21 mouse cellular contexts compared by ENCODE assay signal in genomic region chr11:60841467-60842200, GRCm38 (mm10). TPM values are rescaled to one million over a fixed set of nuclear protein-coding genes. Genes with fewer than 3 reads are reported as not detected.
DNase-seq lines count a peak whose midpoint lies in the region; ATAC-seq lines count a peak whose summit lies in the region.
"Had no signal": no experiment of that assay in that cellular context is flagged by ENCODE, and none has a peak within 500 bp of the region (broad histone marks: within the 10 kb centered on the region; RNA-seq: fewer than 3 reads in every experiment).

No protein-coding gene starts in this region.

- DNase-seq in adrenal gland, adult 2 months, result peak; percentile 56
- no peak for DNase-seq in adrenal gland, adult 8-10 months
- peak; percentile 68 for DNase-seq in lung, postnatal 10 days
- no peak for DNase-seq in lung, postnatal 14 days
- no peak for DNase-seq in midbrain, embryonic 14.5 days
- no peak for DNase-seq in spleen, postnatal 36 days (ENCODE audit: low spot score in 2 of 2)
- DNase-seq: cerebellum, adult 2 months; heart, postnatal 4 days; kidney, adult 2 months; kidney, postnatal 36 days; liver; liver, postnatal 0 days; lung, postnatal 36 days; right cerebral cortex, postnatal 4 days; thymus, postnatal 25 days had no signal

- peaks cover 32% of the 10 kb centered on the region for H3K4me1 ChIP-seq in brown adipose tissue, adult 24 weeks (ENCODE audit: control insufficient read depth, insufficient read depth, insufficient read length, low read length)
- no peaks in the 10 kb centered on the region for H3K4me1 ChIP-seq in midbrain, embryonic 14.5 days (ENCODE audit: control insufficient read depth, insufficient read depth, low read length)
- H3K4me1 ChIP-seq in kidney, embryonic 14.5 days (ENCODE audit: control insufficient read depth, insufficient read depth, low read length), result no peaks in the 10 kb centered on the region
- H3K4me1 ChIP-seq: embryonic facial prominence, embryonic 12.5 days had no signal

- H3K4me3 ChIP-seq in brown adipose tissue, adult 24 weeks (ENCODE audit: insufficient read depth, low read depth, low read length), result no peak overlapping the region
- no peak overlapping the region for H3K4me3 ChIP-seq in midbrain, embryonic 14.5 days (replicated peaks; ENCODE audit: low read depth, low read length)
- H3K4me3 ChIP-seq in kidney, embryonic 14.5 days (ENCODE audit: low read length), result no peak overlapping the region
- H3K4me3 ChIP-seq: embryonic facial prominence, embryonic 12.5 days; heart, embryonic 13.5 days had no signal

- WGBS in midbrain, embryonic 14.5 days, result 80% methylated on average over 12 of the region's 12 CpGs
- 76% methylated on average over 12 of the region's 12 CpGs for WGBS in kidney, embryonic 14.5 days

- H3K36me3 ChIP-seq in midbrain, embryonic 14.5 days (ENCODE audit: control insufficient read depth, insufficient read depth, low read length), result peaks cover 13% of the 10 kb centered on the region
- H3K36me3 ChIP-seq in kidney, embryonic 14.5 days (ENCODE audit: control insufficient read depth, insufficient read depth, low read length), result peaks cover 4% of the 10 kb centered on the region; the same call in 1 of the 2 replicates

- H3K4me2 ChIP-seq in midbrain, embryonic 14.5 days (ENCODE audit: low read length), result no peak overlapping the region
- H3K4me2 ChIP-seq in kidney, embryonic 14.5 days (replicated peaks; ENCODE audit: low read depth, low read length), result no peak overlapping the region
- H3K4me2 ChIP-seq: embryonic facial prominence, embryonic 12.5 days; heart, embryonic 13.5 days; midbrain, embryonic 11.5 days had no signal

- no peak overlapping the region for H3K9ac ChIP-seq in midbrain, embryonic 14.5 days (replicated peaks; ENCODE audit: low read length)
- no peak overlapping the region for H3K9ac ChIP-seq in kidney, embryonic 14.5 days (ENCODE audit: low read depth, low read length)
- H3K9ac ChIP-seq: embryonic facial prominence, embryonic 12.5 days; heart, embryonic 13.5 days; liver, postnatal 0 days had no signal

- H3K27me3 ChIP-seq in midbrain, embryonic 14.5 days (ENCODE audit: control insufficient read depth, insufficient read depth, low read length), result no peaks in the 10 kb centered on the region
- H3K27me3 ChIP-seq in kidney, embryonic 14.5 days (ENCODE audit: control insufficient read depth, insufficient read depth, low read length), result no peaks in the 10 kb centered on the region
- H3K27me3 ChIP-seq: embryonic facial prominence, embryonic 12.5 days; heart, embryonic 13.5 days had no signal

- ATAC-seq in midbrain, embryonic 14.5 days (ENCODE audit: low FRiP score, low TSS enrichment), result no peak
- no peak for ATAC-seq in kidney, embryonic 14.5 days (ENCODE audit: low FRiP score, low TSS enrichment)
- ATAC-seq: forebrain, embryonic 16.5 days; liver, postnatal 0 days had no signal

- H3K9me3 ChIP-seq in midbrain, embryonic 14.5 days (ENCODE audit: control insufficient read depth, low read length), result no peaks in the 10 kb centered on the region
- no peaks in the 10 kb centered on the region for H3K9me3 ChIP-seq in kidney, embryonic 14.5 days (ENCODE audit: control insufficient read depth, low read length)
- H3K9me3 ChIP-seq: embryonic facial prominence, embryonic 12.5 days; heart, embryonic 13.5 days had no signal

- peak overlapping the region; percentile 83 for H3K27ac ChIP-seq in brown adipose tissue, adult 24 weeks (replicated peaks; ENCODE audit: low read depth, low read length)
- H3K27ac ChIP-seq in midbrain, embryonic 14.5 days (replicated peaks; ENCODE audit: low read depth, low read length), result no peak overlapping the region
- H3K27ac ChIP-seq in kidney, embryonic 14.5 days (ENCODE audit: low read depth, low read length), result no peak overlapping the region
- H3K27ac ChIP-seq: embryonic facial prominence, embryonic 12.5 days; heart, embryonic 13.5 days had no signal

RNA-seq across cellular contexts. Expression of gene Dhrs7b, which starts 11.2 kb away (rescaled TPM):
- total RNA-seq in adrenal gland, adult 2 months (2021), result 10 to 100 TPM; 36.9 to 53.7 TPM
- polyA plus RNA-seq in adrenal gland, adult 2 months (2012; rRNA removed), result 13.2 and 16.0 TPM in 2 replicates
- 10 to 100 TPM; 36.0 to 44.8 (median 40.3) TPM for total RNA-seq in adrenal gland, adult 8-10 months (2022)
- 82.8 and 88.3 TPM in 2 replicates for polyA plus RNA-seq in brown adipose tissue, adult 24 weeks (2012; ENCODE audit: insufficient read depth, insufficient read length, missing spikeins)
- 27.0 and 30.7 TPM in 2 replicates for polyA plus RNA-seq in midbrain, embryonic 14.5 days (2014; fragmentation: Nextera tagmentation; extraction: Ambion mirVana)
- 34.3 and 35.8 TPM in 2 replicates for polyA plus RNA-seq in kidney, embryonic 14.5 days (2014; fragmentation: Nextera tagmentation; extraction: Ambion mirVana)

RNA-seq across cellular contexts. Expression of gene Shmt1, which starts 30.1 kb away (rescaled TPM):
- total RNA-seq in adrenal gland, adult 2 months (2021), result 10 to 100 TPM; 38.7 to 82.4 TPM
- polyA plus RNA-seq in adrenal gland, adult 2 months (2012; rRNA removed), result 27.7 and 43.5 TPM in 2 replicates
- 100 to 1,000 TPM in 1 of 4 experiments, 10 to 100 TPM in 3; 38.4 to 111 (median 73.2) TPM for total RNA-seq in adrenal gland, adult 8-10 months (2022)
- polyA plus RNA-seq in brown adipose tissue, adult 24 weeks (2012; ENCODE audit: insufficient read depth, insufficient read length, missing spikeins), result 18.0 and 28.1 TPM in 2 replicates
- polyA plus RNA-seq in midbrain, embryonic 14.5 days (2014; fragmentation: Nextera tagmentation; extraction: Ambion mirVana), result 4.8 and 6.7 TPM in 2 replicates
- 45.3 and 78.4 TPM in 2 replicates for polyA plus RNA-seq in kidney, embryonic 14.5 days (2014; fragmentation: Nextera tagmentation; extraction: Ambion mirVana)

RNA-seq across cellular contexts. Expression of gene Tmem11, which starts 37.4 kb away (rescaled TPM):
- 10 to 100 TPM; 37.0 to 62.2 TPM for total RNA-seq in adrenal gland, adult 2 months (2021)
- 74.9 and 88.3 TPM in 2 replicates for polyA plus RNA-seq in adrenal gland, adult 2 months (2012; rRNA removed)
- 10 to 100 TPM; 33.6 to 47.6 (median 38.0) TPM for total RNA-seq in adrenal gland, adult 8-10 months (2022)
- polyA plus RNA-seq in brown adipose tissue, adult 24 weeks (2012; ENCODE audit: insufficient read depth, insufficient read length, missing spikeins), result 60.2 and 63.5 TPM in 2 replicates
- polyA plus RNA-seq in midbrain, embryonic 14.5 days (2014; fragmentation: Nextera tagmentation; extraction: Ambion mirVana), result 52.4 and 53.7 TPM in 2 replicates
- 72.8 and 72.9 TPM in 2 replicates for polyA plus RNA-seq in kidney, embryonic 14.5 days (2014; fragmentation: Nextera tagmentation; extraction: Ambion mirVana)

Comparison
In these comparisons a context has a peak if more than half of its experiments do, and no peak if none do; other contexts are left out.
1. DNase-seq: peak in adrenal gland, adult 2 months (single experiment) and lung, postnatal 10 days (single experiment); none in adrenal gland, adult 8-10 months (single experiment), lung, postnatal 14 days (single experiment), midbrain, embryonic 14.5 days (single experiment) and spleen, postnatal 36 days (0 of 2).